Mouse (Mus musculus): ENCODE data around the gene Rgs17.
"Not testable (repeated sequence)": the region's sequence is repeated elsewhere in the genome, so short reads cannot be mapped to it uniquely, and the experiment has no call there.

Rgs17 gene

GRCm38 (mm10) chr10:5922294-5922828, at the start of gene Rgs17:
TSS of gene Rgs17 (minus strand) at chr10:5922400.
- DNase-seq (ENCODE audit: low read depth, low spot score) = peak; percentile 67

GRCm38 (mm10) chr10:5967655-5968054, 45.5 kb upstream of the Rgs17 start:
- peak; percentile 82 for DNase-seq (ENCODE audit: low read depth, low spot score)

- DNase-seq (ENCODE audit: low read depth, low spot score) = not testable (repeated sequence)
These were observed 31.6 kb upstream of the Rgs17 start for GRCm38 (mm10) chr10:5953787-5954186.

- no peak for DNase-seq (ENCODE audit: low read depth, low spot score)
These were observed 2.1 kb upstream of the Rgs17 start for GRCm38 (mm10) chr10:5924261-5924660.

DNA sequence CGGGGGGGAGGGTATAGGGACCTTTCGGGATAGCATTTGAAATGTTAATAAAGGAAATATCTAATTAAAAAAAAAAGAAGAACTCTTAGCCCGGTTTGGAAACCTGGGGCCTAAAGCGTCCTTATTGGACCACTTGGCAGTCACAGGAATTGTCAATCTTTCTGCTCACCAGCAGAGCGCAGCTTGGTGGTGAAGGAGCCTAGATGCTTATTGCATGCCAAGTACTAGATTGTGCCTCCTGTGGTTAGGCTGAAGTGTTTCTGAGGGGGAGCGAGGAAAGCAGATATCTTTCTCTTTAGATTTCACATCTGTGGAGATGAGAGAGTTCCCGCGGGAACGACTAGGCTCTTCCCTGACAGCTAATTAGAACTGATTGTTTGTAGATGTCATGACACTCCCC, 896 bp upstream of the Rgs17 start:
- peak; percentile 30 for DNase-seq (ENCODE audit: low read depth, low spot score)

GRCm38 (mm10) chr10:5921771-5922170, 429 bp downstream of the Rgs17 start:
- no peak for DNase-seq (ENCODE audit: low read depth, low spot score)

- no peak for DNase-seq (ENCODE audit: low read depth, low spot score)
These were observed 1.1 kb downstream of the Rgs17 start for GRCm38 (mm10) chr10:5921031-5921551.

DNA sequence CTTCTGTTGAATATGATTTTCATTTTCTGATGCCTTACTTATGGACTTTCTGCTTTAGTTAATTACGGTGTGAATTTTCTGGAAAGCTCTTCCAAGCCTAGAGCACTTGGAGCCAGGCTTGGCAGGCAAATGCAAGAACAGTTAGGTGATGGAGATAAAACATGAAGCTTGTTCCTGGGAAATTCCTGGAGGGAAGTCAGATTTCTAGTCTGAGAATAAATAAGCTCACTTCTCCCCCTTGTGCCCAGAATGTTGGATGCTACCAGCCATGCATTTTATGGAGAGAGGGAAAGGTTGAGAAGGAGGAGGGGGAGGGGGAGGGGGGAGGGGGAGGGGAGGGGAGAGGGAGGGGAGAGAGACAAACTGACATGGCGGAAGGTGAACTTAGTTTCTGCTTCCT, 17.8 kb downstream of the Rgs17 start:
- peak; percentile 63 for DNase-seq (ENCODE audit: low read depth, low spot score)

GRCm38 (mm10) chr10:5901777-5902176, 20.4 kb downstream of the Rgs17 start:
- DNase-seq (ENCODE audit: low read depth, low spot score) = no peak

- no peak for DNase-seq (ENCODE audit: low read depth, low spot score)
These were observed 21.5 kb downstream of the Rgs17 start for GRCm38 (mm10) chr10:5900731-5901130.

GRCm38 (mm10) chr10:5877106-5877505, 45.1 kb downstream of the Rgs17 start:
- peak; percentile 65 for DNase-seq (ENCODE audit: low read depth, low spot score)

DNA sequence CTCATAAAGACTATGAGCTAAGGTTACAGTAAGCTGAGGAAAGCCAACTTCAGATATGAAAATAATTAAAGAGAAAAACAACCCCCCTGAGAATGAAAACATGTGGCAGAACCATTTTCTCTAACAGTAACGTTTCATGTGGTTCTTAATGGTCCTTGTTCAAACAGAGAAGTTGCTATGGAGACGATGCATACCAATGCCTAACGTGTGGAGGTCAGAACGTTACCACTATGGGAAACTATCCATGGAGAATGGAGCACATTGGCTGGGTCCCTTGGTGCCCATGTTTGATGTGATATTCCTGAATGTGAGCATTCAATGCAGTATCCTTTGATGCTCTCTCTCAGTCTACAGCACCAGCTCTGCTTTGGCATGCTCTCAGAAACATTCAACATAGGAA, 51.1 kb downstream of the Rgs17 start:
- no peak for DNase-seq (ENCODE audit: low read depth, low spot score)

GRCm38 (mm10) chr10:5867981-5868552, 54.1 kb downstream of the Rgs17 start:
- DNase-seq (ENCODE audit: low read depth, low spot score) = peak; percentile 79

- DNase-seq (ENCODE audit: low read depth, low spot score) = peak; percentile 37
These were observed 56.2 kb downstream of the Rgs17 start for GRCm38 (mm10) chr10:5865996-5866395.

GRCm38 (mm10) chr10:5862669-5863068, 59.5 kb downstream of the Rgs17 start:
- no peak for DNase-seq (ENCODE audit: low read depth, low spot score)

- DNase-seq (ENCODE audit: low read depth, low spot score) = no peak
These were observed 61.4 kb downstream of the Rgs17 start for GRCm38 (mm10) chr10:5860849-5861248.

GRCm38 (mm10) chr10:5859729-5860128, 62.5 kb downstream of the Rgs17 start:
- no peak for DNase-seq (ENCODE audit: low read depth, low spot score)

DNA sequence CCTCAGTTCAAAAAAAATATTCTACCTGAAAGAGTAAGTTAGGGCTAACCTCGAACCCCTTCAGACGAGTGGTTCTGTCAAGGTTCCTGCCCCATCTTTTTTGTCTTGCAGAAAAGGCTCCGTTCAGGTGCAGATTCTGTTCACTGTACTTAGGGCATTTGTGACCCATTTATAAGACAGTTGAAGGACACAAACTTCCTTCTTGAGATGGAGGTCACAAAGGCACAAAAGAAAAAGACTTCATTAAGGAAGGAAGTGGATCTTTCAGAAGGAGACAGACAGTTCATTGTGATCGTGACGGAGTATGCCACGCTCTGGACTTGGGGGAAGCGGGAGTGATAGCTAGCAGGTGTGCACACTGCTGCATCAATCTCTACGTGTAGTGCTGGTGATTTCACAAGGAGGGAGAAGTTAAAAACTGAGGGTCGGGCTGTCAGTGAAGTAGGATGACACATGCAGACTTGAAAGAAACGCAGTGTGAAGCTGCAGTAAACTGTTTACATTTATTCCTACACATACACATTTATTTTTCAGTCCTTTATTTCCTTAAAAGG, 64.1 kb downstream of the Rgs17 start:
- DNase-seq (ENCODE audit: low read depth, low spot score) = no peak

DNA sequence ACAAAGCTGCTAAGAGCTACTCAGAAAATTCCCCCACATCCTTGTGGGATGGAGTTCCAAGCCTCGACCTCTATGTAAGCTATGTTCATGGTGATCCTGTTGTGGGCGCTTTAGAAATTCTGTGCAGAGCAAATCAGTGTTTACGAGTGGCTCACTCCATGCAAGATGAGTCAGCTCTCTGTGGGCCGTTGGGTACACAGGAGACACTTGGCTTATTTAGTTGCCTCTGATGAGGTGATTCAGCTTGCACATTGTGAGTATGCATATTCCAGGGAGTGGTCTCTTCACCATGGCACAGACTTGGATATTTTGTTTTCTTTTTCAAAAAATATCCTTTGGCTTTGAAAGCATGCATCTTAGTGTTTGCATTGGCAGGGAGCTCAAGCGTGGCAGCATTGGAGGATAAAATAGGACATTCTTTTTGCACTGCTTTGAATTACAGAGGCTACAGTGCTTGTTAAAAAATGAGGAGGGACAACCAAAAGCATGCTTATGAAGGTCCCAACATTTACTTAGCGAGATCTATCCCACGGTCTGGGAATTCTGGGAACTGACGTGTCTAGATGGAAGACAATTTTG, 68.8 kb downstream of the Rgs17 start:
- DNase-seq (ENCODE audit: low read depth, low spot score) = no peak

DNA sequence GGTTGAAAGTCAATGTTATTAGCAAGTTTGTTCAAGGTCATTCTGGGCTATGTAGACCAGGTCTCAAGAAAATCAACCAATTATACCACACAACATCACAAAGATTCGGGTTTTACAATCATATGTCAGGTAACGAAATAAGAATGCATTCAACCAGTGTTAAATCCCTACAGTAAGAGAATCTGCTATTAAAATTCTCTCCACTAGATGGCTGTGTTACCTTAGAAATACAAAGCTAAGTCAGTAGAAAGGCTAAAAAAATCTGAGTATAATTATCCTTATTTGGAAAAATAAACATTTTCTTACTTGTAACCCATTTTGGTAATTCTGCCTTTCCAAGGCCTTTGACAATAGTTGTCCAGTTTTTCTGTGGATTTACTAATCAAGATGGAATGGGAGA, 75.3 kb downstream of the Rgs17 start:
- peak; percentile 46 for DNase-seq (ENCODE audit: low read depth, low spot score)

DNA sequence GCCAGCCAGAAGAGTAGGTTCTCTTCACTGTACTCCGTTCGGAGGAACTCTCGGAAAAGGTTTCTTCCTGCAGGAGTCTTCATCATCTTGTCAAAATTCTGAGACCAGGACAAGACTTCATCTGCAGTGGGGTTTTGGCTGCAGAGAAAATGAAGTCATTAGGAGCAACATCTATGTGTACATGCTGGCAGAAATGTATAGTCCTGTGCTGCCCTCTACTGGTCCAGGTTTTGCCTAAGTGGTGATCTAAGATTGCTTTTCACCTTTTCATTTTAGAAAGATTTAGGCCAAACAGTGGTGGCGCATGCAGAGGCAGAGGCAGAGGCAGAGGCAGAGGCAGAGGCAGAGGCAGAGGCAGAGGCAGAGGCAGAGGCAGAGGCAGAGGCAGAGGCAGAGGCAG, 80.8 kb downstream of the Rgs17 start:
- DNase-seq (ENCODE audit: low read depth, low spot score) = peak; percentile 87

DNA sequence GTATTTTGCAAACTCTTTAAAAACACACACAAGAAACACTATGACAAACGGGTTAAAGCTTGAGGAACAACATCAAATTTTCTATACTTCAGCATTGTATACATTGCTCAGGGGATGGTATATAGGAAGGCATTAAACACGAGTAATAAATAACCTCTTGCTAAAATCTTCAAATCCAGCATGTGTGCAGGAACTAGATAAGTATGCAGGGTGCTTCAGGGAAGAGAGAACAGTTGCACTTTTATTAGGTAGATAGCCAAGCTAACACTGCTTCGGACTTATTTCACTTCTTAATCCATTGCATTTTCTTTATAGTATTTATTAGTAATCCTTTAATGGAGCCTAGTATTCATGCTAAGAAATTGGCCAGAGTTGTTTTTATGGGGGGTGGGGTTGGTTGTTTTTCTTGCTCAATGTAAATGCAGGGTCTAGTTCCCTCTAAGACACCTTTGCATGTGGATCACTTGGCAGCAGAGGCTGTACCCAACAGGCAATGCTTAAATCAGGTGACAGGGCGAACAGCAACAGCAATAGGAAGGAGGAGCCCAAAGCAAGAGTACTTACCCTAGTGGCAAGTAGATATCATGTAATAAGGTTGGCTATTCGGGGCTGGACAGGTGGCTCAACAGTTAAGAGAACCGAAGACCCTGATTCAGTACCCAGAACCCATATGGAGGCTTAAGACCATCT, 95.7 kb downstream of the Rgs17 start:
- DNase-seq (ENCODE audit: low read depth, low spot score) = no peak
